Mouse (Mus musculus) kidney, adult 11 months (tissue): Measurements from ENCODE around the gene Slc30a10.
A peak's percentile ranks its signal among the peaks of the same experiment; 100 is the strongest.

ENCODE experiments used
- DNase-seq: peaks from one replicate; pipeline ENCODE4 v3.0.0; 2022

Slc30a10 gene

GRCm38 (mm10) chr1:185469551-185470021 is 14.9 kb downstream of the Slc30a10 start:
- DNase-seq = no peak

- DNase-seq = no peak
These were observed 17.5 kb downstream of the Slc30a10 start for GRCm38 (mm10) chr1:185472025-185472720.

- DNase-seq = no peak
These were observed 18.1 kb downstream of the Slc30a10 start for GRCm38 (mm10) chr1:185472730-185473129.

GRCm38 (mm10) chr1:185473437-185473836 is 18.8 kb downstream of the Slc30a10 start:
- no peak for DNase-seq

- DNase-seq = no peak
These were observed 25.2 kb downstream of the Slc30a10 start for GRCm38 (mm10) chr1:185479861-185480260.

- DNase-seq = no peak
These were observed 27.5 kb downstream of the Slc30a10 start for GRCm38 (mm10) chr1:185482001-185482761.

GRCm38 (mm10) chr1:185482762-185483161 is 28.1 kb downstream of the Slc30a10 start:
- no peak for DNase-seq

- DNase-seq = no peak
These were observed 28.9 kb downstream of the Slc30a10 start for GRCm38 (mm10) chr1:185483356-185484057.

- DNase-seq = no peak
These were observed 29.6 kb downstream of the Slc30a10 start for GRCm38 (mm10) chr1:185484281-185484680.

- DNase-seq = peak; percentile 4
These were observed 35.2 kb downstream of the Slc30a10 start for GRCm38 (mm10) chr1:185489893-185490292.

GRCm38 (mm10) chr1:185490603-185491002 is 36.0 kb downstream of the Slc30a10 start:
- DNase-seq = no peak

GRCm38 (mm10) chr1:185493439-185494034 is 38.9 kb downstream of the Slc30a10 start:
- DNase-seq = no peak

- DNase-seq = no peak
These were observed 42.3 kb downstream of the Slc30a10 start for GRCm38 (mm10) chr1:185496791-185497460.

GRCm38 (mm10) chr1:185500602-185501001 is 46.0 kb downstream of the Slc30a10 start:
- DNase-seq = no peak

GRCm38 (mm10) chr1:185501801-185502340 is 47.2 kb downstream of the Slc30a10 start:
- DNase-seq = no peak

- no peak for DNase-seq
These were observed 47.9 kb downstream of the Slc30a10 start for GRCm38 (mm10) chr1:185502550-185502949.

- DNase-seq = no peak
These were observed 54.4 kb downstream of the Slc30a10 start for GRCm38 (mm10) chr1:185509042-185509441.

GRCm38 (mm10) chr1:185511306-185511705 is 56.7 kb downstream of the Slc30a10 start:
- no peak for DNase-seq

GRCm38 (mm10) chr1:185515526-185515979 is 60.9 kb downstream of the Slc30a10 start:
- no peak for DNase-seq

- DNase-seq = no peak
These were observed 61.4 kb downstream of the Slc30a10 start for GRCm38 (mm10) chr1:185516041-185516440.

- no peak for DNase-seq
These were observed 62.9 kb downstream of the Slc30a10 start for GRCm38 (mm10) chr1:185517566-185517965.
